Mouse (Mus musculus) testis, adult 2 months (tissue): ENCODE data around the gene Mapk1ip1.

Experiments
- CTCF ChIP-seq: fragments of 200-500 bp; IDR thresholded peaks from 2 replicates; pipeline ENCODE4 v1.5.1; 2012; ENCODE audit warnings: low read depth, mild to moderate bottlenecking, inconsistent platforms, low read length, moderate library complexity; ENCODE audit not compliant: control insufficient read depth, insufficient read depth, insufficient replicate concordance
- POLR2A ChIP-seq: fragments of 200-500 bp; IDR thresholded peaks from 2 replicates; pipeline ENCODE4 v1.6.1; 2012; ENCODE audit warnings: low read depth, mild to moderate bottlenecking, inconsistent platforms, low read length, moderate library complexity; ENCODE audit not compliant: control insufficient read depth

- TF ChIP-seq CTCF = no peak
- TF ChIP-seq POLR2A = no peak
Measured at GRCm38 (mm10) chr7:138847316-138848027, 1.4 kb upstream of the Mapk1ip1 start.
